8 mouse cellular contexts compared by ENCODE assay signal in genomic region chr1:180640605-180641125, GRCm38 (mm10). TPM values are rescaled to one million over a fixed set of nuclear protein-coding genes. Genes with fewer than 3 reads are reported as not detected.
DNase-seq lines count a peak whose midpoint lies in the region; ATAC-seq and TF ChIP-seq lines count a peak whose summit lies in the region.

No protein-coding gene starts in this region.

- H3K9me3 ChIP-seq in hindbrain, postnatal 0 days (ENCODE audit: low read length), result no peaks in the 10 kb centered on the region
- no peaks in the 10 kb centered on the region for H3K9me3 ChIP-seq in limb, embryonic 11.5 days (ENCODE audit: control insufficient read depth, low read length)

- no peak overlapping the region for H3K27ac ChIP-seq in thymus, adult 2 months (ENCODE audit: control insufficient read depth, insufficient read depth, low read length)
- no peak overlapping the region for H3K27ac ChIP-seq in cortical plate, adult 2 months (ENCODE audit: insufficient read depth, low read length)
- peak overlapping the region; percentile 78 for H3K27ac ChIP-seq in hindbrain, postnatal 0 days
- H3K27ac ChIP-seq in limb, embryonic 11.5 days (replicated peaks; ENCODE audit: low read depth, low read length), result peak overlapping the region; percentile 98

- peak; percentile 47 for DNase-seq in thymus, adult 2 months
- no peak for DNase-seq in thymus, postnatal 36 days
- DNase-seq in gastrocnemius, adult 8-10 months (ENCODE audit: low spot score in 2 of 2), result peak; percentile 12 to 26
- peak; percentile 36 for DNase-seq in hindbrain, postnatal 0 days (ENCODE audit: low spot score)
- DNase-seq in limb, embryonic 11.5 days (ENCODE audit: low spot score), result peak; percentile 72
- peak; percentile 48 for DNase-seq in mesoderm, embryonic 11.5 days (ENCODE audit: low read depth, low spot score)
- DNase-seq in spleen, postnatal 14 days (ENCODE audit: low spot score in 2 of 2), result peak; percentile 22 to 43

- under 1% methylated on average over 60 of the region's 61 CpGs for WGBS in thymus, adult 2 months
- WGBS in hindbrain, postnatal 0 days, result under 1% methylated on average over 42 of the region's 61 CpGs
- WGBS in limb, embryonic 11.5 days, result 0% methylated on average over 37 of the region's 61 CpGs

- H3K4me1 ChIP-seq in thymus, adult 2 months (replicated peaks; ENCODE audit: control insufficient read depth, insufficient read depth, low read length), result peaks cover 12% of the 10 kb centered on the region
- H3K4me1 ChIP-seq in cortical plate, adult 2 months (ENCODE audit: control insufficient read depth, insufficient read depth, low read length), result no peaks in the 10 kb centered on the region
- peaks cover 10% of the 10 kb centered on the region; the same call in 1 of the 2 replicates for H3K4me1 ChIP-seq in hindbrain, postnatal 0 days (ENCODE audit: insufficient read depth, low read length)
- H3K4me1 ChIP-seq in limb, embryonic 11.5 days (ENCODE audit: control insufficient read depth, insufficient read depth, low read length), result no peaks in the 10 kb centered on the region; the same call in 1 of the 2 replicates

- H3K36me3 ChIP-seq in thymus, adult 2 months (ENCODE audit: control insufficient read depth, insufficient read depth, low read length), result no peaks in the 10 kb centered on the region
- no peaks in the 10 kb centered on the region for H3K36me3 ChIP-seq in hindbrain, postnatal 0 days (ENCODE audit: insufficient read depth, low read length)
- no peaks in the 10 kb centered on the region; the same call in 1 of the 2 replicates for H3K36me3 ChIP-seq in limb, embryonic 11.5 days (ENCODE audit: control insufficient read depth, insufficient read depth, low read length)

- peak; percentile 79 for ATAC-seq in hindbrain, postnatal 0 days
- ATAC-seq in limb, embryonic 11.5 days (ENCODE audit: insufficient number of reproducible peaks, low FRiP score, low TSS enrichment, low read depth), result peak; percentile 55; the same call in 1 of the 2 replicates

- peak overlapping the region; percentile 62 for H3K4me3 ChIP-seq in thymus, adult 2 months (ENCODE audit: control insufficient read depth, insufficient read depth, low read length)
- H3K4me3 ChIP-seq in cortical plate, adult 2 months (ENCODE audit: insufficient read depth, low read length), result peak overlapping the region; percentile 70
- peak overlapping the region; percentile 98 for H3K4me3 ChIP-seq in hindbrain, postnatal 0 days (ENCODE audit: low read length)
- peak overlapping the region; percentile 97 for H3K4me3 ChIP-seq in limb, embryonic 11.5 days (ENCODE audit: low read depth, low read length)

- TF ChIP-seq POLR2A in thymus, adult 2 months (IDR thresholded peaks at IDR 0.05; ENCODE audit: control insufficient read depth, extremely low read depth, insufficient read depth, low read length, poor library complexity), result no peak
- no peak for TF ChIP-seq POLR2A in cortical plate, adult 2 months (IDR thresholded peaks at IDR 0.05; ENCODE audit: extremely low read depth, insufficient read depth, low read length)

- peak overlapping the region; percentile 97 for H3K4me2 ChIP-seq in hindbrain, postnatal 0 days (ENCODE audit: low read depth, low read length)
- H3K4me2 ChIP-seq in limb, embryonic 11.5 days (ENCODE audit: low read depth, severe bottlenecking), result peak overlapping the region; percentile 78

- TF ChIP-seq CTCF in thymus, adult 2 months (IDR thresholded peaks at IDR 0.05; ENCODE audit: borderline replicate concordance, control insufficient read depth, extremely low read depth, insufficient read depth, low read length, poor library complexity), result no peak
- no peak for TF ChIP-seq CTCF in cortical plate, adult 2 months (IDR thresholded peaks at IDR 0.05; ENCODE audit: extremely low read depth, insufficient read depth, low read length)
- no peak for TF ChIP-seq CTCF in hindbrain, postnatal 0 days (IDR thresholded peaks at IDR 0.05; ENCODE audit: low read depth)

- H3K9ac ChIP-seq in hindbrain, postnatal 0 days (replicated peaks; ENCODE audit: low read length), result peak overlapping the region; percentile 87
- H3K9ac ChIP-seq in limb, embryonic 11.5 days (ENCODE audit: low read length), result peak overlapping the region; percentile 100

- H3K27me3 ChIP-seq in thymus, adult 2 months (ENCODE audit: control insufficient read depth, insufficient read depth, low read length), result no peaks in the 10 kb centered on the region
- no peaks in the 10 kb centered on the region for H3K27me3 ChIP-seq in hindbrain, postnatal 0 days (ENCODE audit: insufficient read depth, low read length)
- H3K27me3 ChIP-seq in limb, embryonic 11.5 days (ENCODE audit: control insufficient read depth, insufficient read depth, low read length), result no peaks in the 10 kb centered on the region

RNA-seq across cellular contexts. Expression of gene Lin9, which starts 0.3 kb away (rescaled TPM):
- polyA plus RNA-seq in thymus, adult 2 months (2012; rRNA removed), result 16.9 and 21.6 TPM in 2 replicates
- polyA plus RNA-seq in cortical plate, adult 2 months (2012; rRNA removed), result 2.6 and 2.8 TPM in 2 replicates
- 1 to 10 TPM; 3.6 to 4.6 (median 4.1) TPM for total RNA-seq in gastrocnemius, adult 8-10 months (2022)
- 7.3 and 11.8 TPM in 2 replicates for total RNA-seq in hindbrain, postnatal 0 days (2014; rRNA removed)
- 4.4 and 5.1 TPM in 2 replicates for polyA plus RNA-seq in hindbrain, postnatal 0 days (2015; fragmentation: Nextera tagmentation; extraction: Ambion mirVana)
- polyA plus RNA-seq in limb, embryonic 11.5 days (2014; fragmentation: Nextera tagmentation; extraction: Ambion mirVana), result 24.6 and 25.9 TPM in 2 replicates

RNA-seq across cellular contexts. Expression of gene Mixl1, which starts 56.2 kb away (rescaled TPM):
- polyA plus RNA-seq in thymus, adult 2 months (2012; rRNA removed), result 0.13 and 0.52 TPM in 2 replicates
- polyA plus RNA-seq in cortical plate, adult 2 months (2012; rRNA removed), result not detected in 2 replicates
- total RNA-seq in gastrocnemius, adult 8-10 months (2022), result not detected
- not detected in 2 replicates for total RNA-seq in hindbrain, postnatal 0 days (2014; rRNA removed)
- not detected in 2 replicates for polyA plus RNA-seq in hindbrain, postnatal 0 days (2015; fragmentation: Nextera tagmentation; extraction: Ambion mirVana)
- polyA plus RNA-seq in limb, embryonic 11.5 days (2014; fragmentation: Nextera tagmentation; extraction: Ambion mirVana), result 0.15 and 0.18 TPM in 2 replicates

Comparison
In these comparisons a context has a peak if more than half of its experiments do, and no peak if none do; other contexts are left out.
1. DNase-seq: peak in thymus, adult 2 months (single experiment), gastrocnemius, adult 8-10 months (2 of 2), hindbrain, postnatal 0 days (single experiment), limb, embryonic 11.5 days (single experiment), mesoderm, embryonic 11.5 days (single experiment) and spleen, postnatal 14 days (2 of 2); none in thymus, postnatal 36 days (0 of 2).
2. H3K27ac ChIP-seq: peak in hindbrain, postnatal 0 days (single experiment) and limb, embryonic 11.5 days (single experiment); none in thymus, adult 2 months (single experiment) and cortical plate, adult 2 months (single experiment).
3. Peak in every context shown above with its lines, with median percentiles within 50 percentile points of each other: H3K4me3 ChIP-seq.